Mouse (Mus musculus) natural killer cell, adult 2 months (primary cell): ENCODE data around the gene Prrg2.
A peak's percentile ranks its signal among the peaks of the same experiment; 100 is the strongest.

Source experiments
- DNase-seq, 2 experiments: peaks; one replicate each; pipeline ENCODE4 v3.0.0; 2022; ENCODE audit warnings: low spot score in 2 of 2

Gene Prrg2

GRCm38 (mm10) chr7:45090251-45090977 lies 27.9 kb upstream of the Prrg2 start:
- DNase-seq: no peak

- no peak for DNase-seq
Observed at GRCm38 (mm10) chr7:45088597-45088996, 26.1 kb upstream of the Prrg2 start.

- DNase-seq: no peak
Observed at GRCm38 (mm10) chr7:45086084-45086483, 23.6 kb upstream of the Prrg2 start.

- no peak for DNase-seq
Observed at GRCm38 (mm10) chr7:45083300-45083890, 20.9 kb upstream of the Prrg2 start.

GRCm38 (mm10) chr7:45082401-45083299 lies 20.2 kb upstream of the Prrg2 start:
- peak; percentile 81 to 88 for DNase-seq

GRCm38 (mm10) chr7:45081016-45081415 lies 18.5 kb upstream of the Prrg2 start:
- DNase-seq: no peak

- DNase-seq: peak; percentile 83 to 89
Observed at GRCm38 (mm10) chr7:45079856-45080255, 17.4 kb upstream of the Prrg2 start.

- DNase-seq: peak; percentile 69 to 79
Observed at GRCm38 (mm10) chr7:45078513-45078912, 16.0 kb upstream of the Prrg2 start.

- DNase-seq: no peak
Observed at GRCm38 (mm10) chr7:45077829-45078228, 15.4 kb upstream of the Prrg2 start.

- no peak for DNase-seq
Observed at GRCm38 (mm10) chr7:45077322-45077721, 14.8 kb upstream of the Prrg2 start.

- DNase-seq: no peak
Observed at GRCm38 (mm10) chr7:45076501-45076900, 14.0 kb upstream of the Prrg2 start.

GRCm38 (mm10) chr7:45075405-45075804 lies 12.9 kb upstream of the Prrg2 start:
- peak in 1 of 2 experiments; percentile 26 for DNase-seq

- DNase-seq: no peak
Observed at GRCm38 (mm10) chr7:45073949-45074348, 11.5 kb upstream of the Prrg2 start.

GRCm38 (mm10) chr7:45073171-45073707 lies 10.8 kb upstream of the Prrg2 start:
- DNase-seq: peak; percentile 66 to 77

GRCm38 (mm10) chr7:45072230-45072629 lies 9.8 kb upstream of the Prrg2 start:
- DNase-seq: no peak

GRCm38 (mm10) chr7:45069671-45070070 lies 7.2 kb upstream of the Prrg2 start:
- DNase-seq: peak; percentile 76 to 86

GRCm38 (mm10) chr7:45068000-45068318 lies 5.5 kb upstream of the Prrg2 start:
- DNase-seq: peak; percentile 50 to 56

- DNase-seq: no peak
Observed at GRCm38 (mm10) chr7:45067190-45067999, 4.9 kb upstream of the Prrg2 start.

- no peak for DNase-seq
Observed at GRCm38 (mm10) chr7:45061532-45062075, 873 bp downstream of the Prrg2 start.

- DNase-seq: no peak
Observed at GRCm38 (mm10) chr7:45060632-45061122, 1.8 kb downstream of the Prrg2 start.
